Mouse (Mus musculus) ovary, postnatal 10 days (tissue): ENCODE measurements around the gene Usp24.

ENCODE experiments used
- DNase-seq: peaks from one replicate; pipeline ENCODE4 v3.0.0; 2022; ENCODE audit warnings: low spot score

The Usp24 gene

GRCm38 (mm10) chr4:106429106-106429505 lies 113.1 kb downstream of the Usp24 start:
- no peak for DNase-seq

GRCm38 (mm10) chr4:106430431-106430830 lies 114.4 kb downstream of the Usp24 start:
- no peak for DNase-seq

- no peak for DNase-seq
These were observed 119.4 kb downstream of the Usp24 start for GRCm38 (mm10) chr4:106435426-106435825.

DNA sequence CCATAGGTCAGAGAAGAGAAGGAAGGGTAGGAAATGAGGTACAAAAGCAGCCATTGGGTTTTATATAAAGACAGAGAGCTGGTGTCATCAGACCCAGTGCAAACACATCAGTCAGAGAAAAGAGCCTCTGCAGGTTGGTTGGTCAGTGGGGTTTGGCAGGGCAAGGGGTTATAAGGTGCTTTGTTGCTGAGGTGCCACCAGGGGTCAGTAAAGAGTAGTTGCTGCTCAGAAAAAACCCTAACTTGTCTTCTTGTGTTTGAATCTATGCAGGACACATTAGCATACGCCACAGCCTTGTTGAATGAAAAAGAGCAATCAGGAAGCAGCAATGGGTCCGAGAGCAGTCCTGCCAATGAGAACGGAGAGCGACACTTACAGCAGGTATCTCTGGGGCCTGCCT lies 120.5 kb downstream of the Usp24 start:
- no peak for DNase-seq

DNA sequence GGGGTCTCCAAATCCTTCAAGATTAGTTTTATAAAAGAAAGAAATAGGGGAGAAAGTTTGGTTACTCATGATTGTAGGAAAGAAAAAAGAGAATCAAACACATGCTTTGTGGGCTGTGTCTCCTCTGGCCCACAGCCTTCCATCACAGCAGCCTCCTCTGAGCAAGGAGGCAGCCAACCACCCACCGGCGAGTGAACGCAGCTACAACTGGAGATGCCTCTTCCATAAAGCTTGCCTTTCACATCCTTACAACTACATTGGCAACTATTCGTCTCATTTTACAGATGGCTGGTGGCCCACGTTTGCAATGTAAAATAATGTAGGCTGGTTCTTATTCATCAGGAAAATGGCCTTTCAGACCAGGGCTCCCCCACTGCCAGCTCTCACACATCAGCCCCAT lies 121.2 kb downstream of the Usp24 start:
- no peak for DNase-seq

DNA sequence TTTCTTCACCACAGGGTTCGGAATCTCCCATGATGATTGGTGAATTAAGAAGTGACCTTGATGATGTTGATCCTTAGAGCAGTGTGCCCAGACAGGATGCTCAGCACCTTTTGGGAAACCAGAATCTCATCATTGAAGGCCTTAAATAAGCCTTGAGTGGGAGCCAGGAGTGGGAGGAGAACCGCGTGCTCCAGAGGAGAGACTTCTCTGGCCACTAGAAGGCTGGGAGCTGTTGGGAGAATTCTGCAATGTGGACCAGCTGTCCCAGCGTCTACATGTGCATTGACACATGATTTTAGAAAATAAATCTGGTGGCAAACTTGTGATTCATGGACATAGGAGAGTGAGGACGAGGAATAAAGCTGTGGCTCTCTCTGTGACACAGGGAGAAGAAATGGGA lies 122.8 kb downstream of the Usp24 start:
- DNase-seq, result no peak

DNA sequence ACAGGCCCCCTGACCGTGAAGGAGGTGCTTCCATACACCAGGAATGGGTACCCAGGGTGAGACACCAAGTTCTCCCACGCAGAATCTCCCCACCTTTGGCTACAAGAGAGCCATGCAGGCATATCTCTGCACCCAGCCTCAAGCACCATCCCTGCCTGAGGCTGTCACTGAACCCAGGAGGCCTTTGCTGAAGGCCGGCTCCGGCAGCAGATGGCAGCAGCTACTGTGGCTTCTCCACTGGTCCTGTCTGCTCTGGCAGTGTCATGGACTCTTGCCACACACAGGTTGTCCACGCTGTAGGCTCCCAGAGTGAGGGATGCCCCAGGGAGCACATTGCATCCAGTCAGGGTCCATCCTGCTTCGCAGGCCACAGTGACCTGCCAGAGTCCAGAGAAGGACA lies 127.2 kb downstream of the Usp24 start:
- no peak for DNase-seq

DNA sequence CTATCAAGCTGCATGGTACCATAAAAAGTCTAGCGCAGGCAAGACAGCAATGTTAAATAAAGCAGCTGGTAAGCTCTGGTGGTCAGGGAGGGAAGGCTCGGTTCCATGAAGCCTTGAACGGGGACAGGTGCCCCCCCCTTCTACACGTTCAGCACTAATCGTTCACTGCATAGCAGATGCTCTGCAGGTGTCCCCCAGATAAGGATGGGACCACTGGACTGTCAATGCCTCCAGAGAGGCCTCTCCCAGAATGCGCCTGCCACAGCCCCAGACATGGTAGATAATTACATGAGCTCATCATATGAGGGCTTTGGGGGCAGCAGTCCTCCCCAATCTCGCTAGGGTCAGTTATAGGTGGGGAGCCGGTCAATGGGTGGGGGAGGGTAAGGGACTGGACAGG lies 133.3 kb downstream of the Usp24 start:
- no peak for DNase-seq

GRCm38 (mm10) chr4:106452401-106452800 lies 136.4 kb downstream of the Usp24 start:
- DNase-seq, result no peak

DNA sequence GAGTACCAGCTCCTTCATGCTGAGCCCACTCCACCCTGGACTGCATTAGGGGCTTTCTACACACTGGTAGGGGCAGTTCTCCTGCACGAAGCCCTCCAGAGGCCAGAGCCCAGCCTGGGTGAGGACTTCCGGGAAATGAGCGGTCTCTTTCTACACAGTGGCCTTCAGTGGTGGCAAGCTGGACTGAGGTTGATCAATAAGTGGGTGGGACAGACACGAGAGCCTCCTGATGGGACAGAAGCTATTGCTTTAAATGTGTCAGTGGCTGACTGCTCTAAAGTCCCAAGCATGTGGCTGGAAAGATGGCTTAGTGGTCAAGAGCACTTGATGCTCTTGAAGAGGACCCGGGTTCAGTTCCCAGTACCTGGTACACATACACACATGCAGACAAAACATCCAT lies 137.1 kb downstream of the Usp24 start:
- DNase-seq, result no peak

DNA sequence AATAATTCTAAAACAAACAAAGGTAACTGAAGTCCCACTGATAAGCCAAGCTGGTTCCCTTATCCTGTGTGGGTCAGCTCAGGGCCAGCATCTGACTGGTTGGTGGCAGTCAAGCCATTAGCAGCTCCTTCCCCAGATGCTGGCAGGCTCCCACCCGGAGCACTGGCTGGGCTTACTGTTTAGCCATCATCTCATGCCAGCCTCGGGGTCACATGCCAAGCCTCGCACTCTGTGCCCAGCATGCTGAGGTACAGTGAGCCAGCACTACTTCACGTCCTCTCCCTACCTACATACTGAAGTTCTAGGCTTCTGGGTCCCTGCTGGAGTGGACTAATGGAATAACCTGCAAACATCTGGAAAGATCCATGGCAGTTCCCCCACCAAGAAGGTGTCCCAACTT lies 137.5 kb downstream of the Usp24 start:
- no peak for DNase-seq

DNA sequence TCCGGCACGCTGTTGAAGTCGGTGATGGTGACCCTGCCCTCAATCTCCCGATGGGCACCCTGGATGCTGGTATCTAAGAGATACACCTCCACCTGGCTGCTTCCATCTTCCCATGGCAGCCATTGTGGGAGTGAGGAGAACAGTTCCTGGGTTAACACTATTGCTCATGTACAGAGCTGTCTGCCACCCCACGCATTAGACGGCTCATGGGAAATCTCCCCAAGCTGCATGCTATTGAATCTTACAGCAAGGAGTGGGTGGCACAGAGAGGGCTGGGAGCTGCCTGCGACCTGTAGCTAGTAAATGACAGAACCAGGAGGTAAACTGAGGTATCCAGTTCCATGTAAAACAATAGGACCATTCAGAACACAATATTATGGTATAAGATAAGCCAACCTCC lies 138.5 kb downstream of the Usp24 start:
- DNase-seq, result no peak

- DNase-seq, result no peak
These were observed 146.0 kb downstream of the Usp24 start for GRCm38 (mm10) chr4:106462016-106462415.

DNA sequence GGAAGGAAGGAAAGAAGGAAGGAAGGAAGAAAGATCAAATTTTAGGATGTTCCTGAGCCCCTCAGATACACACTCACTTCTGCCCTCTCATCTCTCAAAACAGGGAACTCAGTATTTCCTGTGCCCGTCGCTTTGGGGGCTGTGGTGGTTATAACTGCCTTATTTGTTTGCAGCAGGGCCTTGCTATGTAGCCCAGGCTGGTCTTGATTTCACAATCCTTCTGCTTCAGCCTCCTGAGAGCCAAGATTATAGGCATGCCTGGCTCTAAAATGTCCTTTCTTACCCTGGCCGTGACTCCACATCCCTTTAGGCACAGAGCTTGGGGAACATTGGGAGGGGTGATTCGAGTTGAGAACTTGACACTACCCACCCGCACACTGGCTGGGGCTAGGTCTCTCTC lies 146.5 kb downstream of the Usp24 start:
- DNase-seq, result no peak

GRCm38 (mm10) chr4:106463174-106463801 lies 147.3 kb downstream of the Usp24 start:
- no peak for DNase-seq

GRCm38 (mm10) chr4:106467420-106468110 lies 151.6 kb downstream of the Usp24 start:
- DNase-seq, result no peak

DNA sequence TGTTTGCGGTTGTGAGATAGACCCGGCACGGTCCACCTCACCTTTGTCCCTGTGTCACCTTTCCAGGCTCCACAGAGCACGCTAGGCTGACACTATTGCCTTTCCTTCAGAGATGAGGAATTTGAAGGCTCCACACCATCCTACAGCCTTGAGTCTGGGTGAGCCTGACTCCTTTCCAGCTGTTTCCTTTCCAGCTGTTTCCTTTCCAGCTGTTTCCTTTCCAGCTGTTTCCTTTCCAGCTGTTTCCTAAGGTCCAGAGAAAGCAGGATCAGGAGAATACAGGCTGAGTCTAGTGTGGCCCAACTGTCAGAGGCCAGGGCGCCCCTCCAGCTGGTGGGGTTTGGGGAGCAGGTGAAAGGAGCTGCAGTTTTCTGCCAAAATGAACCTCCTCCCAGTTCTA lies 154.9 kb downstream of the Usp24 start:
- no peak for DNase-seq

GRCm38 (mm10) chr4:106472335-106472734 lies 156.3 kb downstream of the Usp24 start:
- DNase-seq, result no peak

- DNase-seq, result no peak
These were observed 158.2 kb downstream of the Usp24 start for GRCm38 (mm10) chr4:106474241-106474640.

- DNase-seq, result no peak
These were observed 164.5 kb downstream of the Usp24 start for GRCm38 (mm10) chr4:106480545-106480944.

DNA sequence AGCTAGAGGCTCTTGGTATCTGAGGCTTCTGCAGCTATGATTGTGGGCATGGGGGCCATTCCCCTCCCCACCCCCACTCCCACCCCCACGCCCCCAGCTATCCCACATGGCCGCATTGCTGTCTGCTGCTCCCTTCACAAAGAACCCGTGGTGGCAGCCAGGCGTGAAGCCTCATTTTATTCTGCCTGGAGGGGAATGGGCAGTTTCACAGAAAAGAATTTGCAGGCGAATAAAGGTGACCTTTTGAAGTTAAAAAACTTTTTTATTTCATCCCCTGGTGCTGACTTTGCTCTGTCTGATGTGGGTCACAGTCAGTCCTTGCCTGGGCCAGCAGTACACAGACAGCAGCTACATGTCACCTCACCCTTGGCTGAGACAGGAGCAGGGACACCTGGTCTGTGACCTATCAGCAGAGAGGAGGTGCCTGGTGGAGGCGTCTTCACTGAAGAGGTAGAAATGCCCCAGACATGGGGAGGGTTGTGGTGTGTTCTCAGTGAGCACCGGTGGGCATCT lies 167.3 kb downstream of the Usp24 start:
- no peak for DNase-seq

DNA sequence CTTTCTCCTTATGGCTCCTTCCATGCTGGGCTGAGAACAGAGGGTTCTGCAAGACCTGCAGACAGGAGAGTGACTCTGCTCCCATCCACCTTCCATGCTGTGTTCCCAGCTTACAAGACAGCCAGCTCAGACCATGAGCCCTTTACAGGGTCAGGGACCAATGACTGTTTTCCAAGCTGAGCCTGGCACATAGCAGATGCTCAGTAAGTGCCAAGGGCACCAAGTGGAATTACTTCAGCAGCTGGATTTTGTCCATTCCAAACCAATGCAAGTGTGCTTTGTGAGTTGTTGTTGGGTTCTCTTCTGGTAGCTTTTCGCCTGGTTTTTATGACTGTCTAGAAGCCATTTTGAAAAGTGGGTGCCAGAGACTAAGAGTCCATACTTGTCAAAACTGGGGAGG lies 167.8 kb downstream of the Usp24 start:
- DNase-seq, result no peak

GRCm38 (mm10) chr4:106490620-106491019 lies 174.6 kb downstream of the Usp24 start:
- no peak for DNase-seq
